Mouse (Mus musculus): Measurements from ENCODE around the gene Dok3. TPM values are rescaled to one million over a fixed set of nuclear protein-coding genes. Genes with fewer than 3 reads are reported as not detected.

Dok3 gene
- total and polyA plus RNA-seq, 3 experiments = 1.6 to 4.3 TPM; not detected in 1

- no peak overlapping the region for H3K9ac ChIP-seq (ENCODE audit: control insufficient read depth, low read depth, low read length, poor library complexity, severe bottlenecking)
- TF ChIP-seq KAT2A (conservative IDR thresholded peaks at IDR 0.05; ENCODE audit: low read depth, low read length) = no peak
- TF ChIP-seq USF1 (IDR thresholded peaks at IDR 0.05; ENCODE audit: low read depth, low read length) = peak; percentile 53
- TF ChIP-seq ETS1 (IDR thresholded peaks at IDR 0.05; ENCODE audit: low read depth, low read length) = no peak
- no peak overlapping the region for H3K4me3 ChIP-seq (ENCODE audit: control insufficient read depth in 1 of 2, insufficient read depth in 1 of 2, low read depth in 2 of 2, low read length in 2 of 2)
- no peaks in the 10 kb centered on the region for H3K79me2 ChIP-seq (ENCODE audit: control insufficient read depth, insufficient read depth, low read length, poor library complexity)
- no peaks in the 10 kb centered on the region for H3K27me3 ChIP-seq (ENCODE audit: control insufficient read depth in 1 of 2, insufficient read depth in 2 of 2, low read length in 2 of 2)
- no peaks in the 10 kb centered on the region for H3K9me3 ChIP-seq (replicated peaks; ENCODE audit: insufficient read depth, low read length)
- no peak overlapping the region for H3K27ac ChIP-seq (ENCODE audit: control insufficient read depth, low read depth, low read length)
- no peak for DNase-seq (ENCODE audit: low read depth, low spot score)
- peaks cover 0 to 31% of the 10 kb centered on the region in 2 experiments; a peak in 3 of 4 replicates for H3K4me1 ChIP-seq (ENCODE audit: control insufficient read depth in 1 of 2, insufficient read depth in 2 of 2, low read length in 2 of 2)
- H3K36me3 ChIP-seq (ENCODE audit: control insufficient read depth in 1 of 2, insufficient read depth in 2 of 2, low read length in 2 of 2) = peaks cover 2 to 18% of the 10 kb centered on the region in 2 experiments; a peak in 3 of 4 replicates
These were observed 3.2 kb downstream of the Dok3 start for GRCm38 (mm10) chr13:55525733-55526553.

- Histone ChIP-seq H3K27ac (ENCODE audit: control insufficient read depth, low read depth, low read length) (no peak overlapping the region), H3K4me3 (ENCODE audit: control insufficient read depth in 1 of 2, insufficient read depth in 1 of 2, low read depth in 2 of 2, low read length in 2 of 2) (no peak overlapping the region), H3K4me1 (ENCODE audit: control insufficient read depth in 1 of 2, insufficient read depth in 2 of 2, low read length in 2 of 2) (peaks cover 0 to 21% of the 10 kb centered on the region in 2 experiments; a peak in 3 of 4 replicates)
These were observed 5.0 kb downstream of the Dok3 start for GRCm38 (mm10) chr13:55523951-55524600.

GRCm38 (mm10) chr13:55523278-55523677, 5.8 kb downstream of the Dok3 start:
- TF ChIP-seq HCFC1 (IDR thresholded peaks at IDR 0.05; ENCODE audit: low read depth, low read length) (no peak), UBTF (IDR thresholded peaks at IDR 0.05; ENCODE audit: borderline replicate concordance, insufficient read depth, low read depth, low read length) (no peak), POLR2AphosphoS2 (IDR thresholded peaks at IDR 0.05; ENCODE audit: low read length) (no peak), MAX (IDR thresholded peaks at IDR 0.05; ENCODE audit: low read length) (no peak)
- Histone ChIP-seq H3K9ac (ENCODE audit: control insufficient read depth, low read depth, low read length, poor library complexity, severe bottlenecking) (no peak overlapping the region), H3K9me3 (replicated peaks; ENCODE audit: insufficient read depth, low read length) (no peaks in the 10 kb centered on the region), H3K27ac (ENCODE audit: control insufficient read depth, low read depth, low read length) (no peak overlapping the region), H3K27me3 (ENCODE audit: control insufficient read depth in 1 of 2, insufficient read depth in 2 of 2, low read length in 2 of 2) (no peaks in the 10 kb centered on the region), H3K79me2 (ENCODE audit: control insufficient read depth, insufficient read depth, low read length, poor library complexity) (no peaks in the 10 kb centered on the region), H3K36me3 (ENCODE audit: control insufficient read depth in 1 of 2, insufficient read depth in 2 of 2, low read length in 2 of 2) (peaks cover 0 to 10% of the 10 kb centered on the region in 2 experiments; a peak in 2 of 4 replicates), H3K4me3 (ENCODE audit: control insufficient read depth in 1 of 2, insufficient read depth in 1 of 2, low read depth in 2 of 2, low read length in 2 of 2) (no peak overlapping the region), H3K4me1 (ENCODE audit: control insufficient read depth in 1 of 2, insufficient read depth in 2 of 2, low read length in 2 of 2) (peaks cover 0 to 13% of the 10 kb centered on the region in 2 experiments; a peak in 3 of 4 replicates)
- DNase-seq (ENCODE audit: low read depth, low spot score) = no peak

More at GRCm38 (mm10) chr13:55523951-55524600, 5.0 kb downstream of the Dok3 start:
- Histone ChIP-seq H3K27me3 (ENCODE audit: control insufficient read depth in 1 of 2, insufficient read depth in 2 of 2, low read length in 2 of 2) (no peaks in the 10 kb centered on the region), H3K36me3 (ENCODE audit: control insufficient read depth in 1 of 2, insufficient read depth in 2 of 2, low read length in 2 of 2) (peaks cover 0 to 18% of the 10 kb centered on the region in 2 experiments; a peak in 2 of 4 replicates), H3K9ac (ENCODE audit: control insufficient read depth, low read depth, low read length, poor library complexity, severe bottlenecking) (no peak overlapping the region), H3K9me3 (replicated peaks; ENCODE audit: insufficient read depth, low read length) (no peaks in the 10 kb centered on the region), H3K79me2 (ENCODE audit: control insufficient read depth, insufficient read depth, low read length, poor library complexity) (no peaks in the 10 kb centered on the region)
- TF ChIP-seq ETS1 (IDR thresholded peaks at IDR 0.05; ENCODE audit: low read depth, low read length) = no peak
- TF ChIP-seq E2F4 (IDR thresholded peaks at IDR 0.05; ENCODE audit: borderline replicate concordance, low read depth, low read length) = no peak
- no peak for TF ChIP-seq UBTF (IDR thresholded peaks at IDR 0.05; ENCODE audit: borderline replicate concordance, insufficient read depth, low read depth, low read length)
- no peak for TF ChIP-seq ZMIZ1 (IDR thresholded peaks at IDR 0.05; ENCODE audit: low read depth, low read length)
- no peak for TF ChIP-seq POLR2A (IDR thresholded peaks at IDR 0.05; ENCODE audit: control insufficient read depth in 1 of 2, insufficient read depth in 1 of 2, low read depth in 1 of 2, low read length in 2 of 2, poor library complexity in 1 of 2)
- TF ChIP-seq RCOR1 (IDR thresholded peaks at IDR 0.05; ENCODE audit: low read depth, low read length) = no peak
- TF ChIP-seq POLR2AphosphoS2 (IDR thresholded peaks at IDR 0.05; ENCODE audit: low read length) = no peak
- DNase-seq (ENCODE audit: low read depth, low spot score) = no peak

All from MEL (cell line).